Mouse (Mus musculus) A20 (cell line): ENCODE data around the gene Fermt3.

Experiments used
- DNase-seq: peaks from one replicate; pipeline ENCODE4 v3.0.0-alpha.2; 2011; ENCODE audit warnings: low read depth, low spot score

The Fermt3 gene

DNA sequence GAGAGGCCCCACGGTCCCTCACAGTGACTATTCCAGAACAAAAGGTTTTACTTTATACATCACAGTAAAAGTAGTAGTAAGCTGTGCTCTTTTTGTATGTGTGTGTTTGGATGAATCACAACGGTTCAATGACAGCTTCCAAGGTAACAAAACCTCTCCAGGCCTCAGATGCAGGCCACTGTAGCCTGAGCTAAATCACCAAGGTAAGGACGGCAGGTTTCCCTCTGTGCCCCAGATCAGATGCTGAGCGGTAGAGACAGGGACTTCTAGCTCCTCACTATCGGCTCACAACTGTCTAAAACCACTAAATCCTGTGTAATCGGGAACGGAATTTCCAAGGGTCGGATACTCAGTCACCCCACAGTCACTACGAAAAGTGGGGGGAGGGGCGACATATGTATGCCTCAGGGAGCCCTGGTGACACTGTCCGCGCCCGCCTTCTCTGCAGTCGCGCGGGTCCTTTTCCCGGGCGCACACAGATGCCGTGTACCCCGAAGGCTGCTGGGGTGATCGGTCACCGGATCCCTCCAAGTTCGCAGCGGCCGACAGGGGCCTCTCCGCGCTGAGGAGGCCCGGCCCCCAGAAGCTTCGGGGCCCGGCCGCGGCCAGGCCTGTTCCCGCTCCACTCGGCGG, 19.9 kb upstream of the Fermt3 start:
- peak; percentile 62 for DNase-seq

DNA sequence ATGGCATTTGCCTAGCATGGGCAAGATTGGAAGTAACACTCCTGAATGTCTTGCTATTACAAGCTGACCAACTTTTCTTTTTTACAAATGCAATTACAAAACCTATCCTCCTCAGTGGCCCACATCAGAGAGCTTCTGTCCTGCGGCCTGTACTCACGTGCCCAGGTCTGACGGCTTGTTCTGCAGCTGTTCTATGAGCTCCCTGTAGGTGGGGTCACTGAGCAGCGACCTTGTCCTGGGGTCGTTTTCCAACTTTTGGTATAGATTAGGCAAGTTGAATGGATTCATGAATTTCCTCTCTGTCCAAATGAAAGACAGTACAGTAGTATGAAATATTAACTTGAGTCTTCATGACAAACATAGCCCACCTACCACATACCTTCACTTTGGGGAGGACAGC, 14.7 kb upstream of the Fermt3 start:
- DNase-seq = no peak

DNA sequence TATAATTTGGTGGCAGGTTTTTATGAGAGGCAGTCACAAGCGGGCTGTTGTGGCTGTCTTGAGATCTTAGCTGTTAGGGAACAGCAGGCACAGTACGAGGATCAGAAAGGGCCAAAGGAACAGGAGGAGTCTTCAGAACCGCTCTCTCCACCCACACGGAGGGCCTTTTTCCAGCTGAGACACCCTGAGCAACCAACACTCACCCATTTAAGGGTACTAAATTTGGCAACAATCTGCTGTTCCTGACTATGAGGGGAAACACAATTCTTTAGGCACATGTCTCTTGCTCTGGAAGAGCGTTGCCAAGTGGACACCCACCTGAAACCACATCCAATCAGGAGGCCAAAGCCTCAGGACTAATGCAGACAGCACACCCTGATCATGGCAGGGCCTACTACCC, 10.3 kb upstream of the Fermt3 start:
- DNase-seq = no peak

DNA sequence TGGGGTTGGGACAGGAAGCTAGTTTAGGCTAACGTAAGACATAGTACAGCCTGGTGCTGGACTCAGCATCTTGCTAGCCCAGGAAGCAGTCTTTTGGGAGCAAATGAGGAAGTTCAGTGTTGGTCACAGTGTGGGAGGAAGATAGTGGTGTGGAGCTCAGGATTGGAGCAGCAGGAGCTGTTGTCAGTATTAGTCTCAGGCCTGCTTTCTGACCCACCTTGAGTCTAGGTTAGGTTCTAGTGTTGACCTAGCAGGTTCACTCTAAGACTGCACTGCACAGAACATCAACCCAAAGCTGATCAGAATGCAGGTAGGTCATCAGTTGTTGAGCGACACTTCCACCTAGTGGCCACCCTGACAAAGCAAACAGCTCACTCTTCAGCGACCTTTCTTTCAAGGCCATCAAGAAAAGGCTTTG, 964 bp upstream of the Fermt3 start:
- peak; percentile 80 for DNase-seq

DNA sequence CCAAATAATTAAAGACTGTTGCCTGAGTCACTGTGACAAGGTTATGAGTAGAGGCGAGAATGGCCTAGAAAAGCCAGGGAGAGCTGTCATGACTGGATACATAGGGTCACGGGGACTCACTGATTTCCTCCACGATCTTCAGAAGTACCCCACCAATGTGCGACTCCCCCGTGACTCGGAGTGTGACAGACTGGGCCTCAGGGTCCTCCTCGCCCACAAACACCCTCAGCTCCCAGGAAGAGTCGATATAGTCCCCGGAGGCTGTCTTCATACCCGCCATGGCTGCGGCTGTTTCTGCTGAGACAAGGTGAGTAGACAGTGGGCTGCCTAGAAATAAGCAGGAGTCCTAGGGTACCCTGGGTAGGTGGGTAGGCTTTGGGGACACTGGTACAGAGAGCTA, 723 bp downstream of the Fermt3 start:
- DNase-seq = no peak

DNA sequence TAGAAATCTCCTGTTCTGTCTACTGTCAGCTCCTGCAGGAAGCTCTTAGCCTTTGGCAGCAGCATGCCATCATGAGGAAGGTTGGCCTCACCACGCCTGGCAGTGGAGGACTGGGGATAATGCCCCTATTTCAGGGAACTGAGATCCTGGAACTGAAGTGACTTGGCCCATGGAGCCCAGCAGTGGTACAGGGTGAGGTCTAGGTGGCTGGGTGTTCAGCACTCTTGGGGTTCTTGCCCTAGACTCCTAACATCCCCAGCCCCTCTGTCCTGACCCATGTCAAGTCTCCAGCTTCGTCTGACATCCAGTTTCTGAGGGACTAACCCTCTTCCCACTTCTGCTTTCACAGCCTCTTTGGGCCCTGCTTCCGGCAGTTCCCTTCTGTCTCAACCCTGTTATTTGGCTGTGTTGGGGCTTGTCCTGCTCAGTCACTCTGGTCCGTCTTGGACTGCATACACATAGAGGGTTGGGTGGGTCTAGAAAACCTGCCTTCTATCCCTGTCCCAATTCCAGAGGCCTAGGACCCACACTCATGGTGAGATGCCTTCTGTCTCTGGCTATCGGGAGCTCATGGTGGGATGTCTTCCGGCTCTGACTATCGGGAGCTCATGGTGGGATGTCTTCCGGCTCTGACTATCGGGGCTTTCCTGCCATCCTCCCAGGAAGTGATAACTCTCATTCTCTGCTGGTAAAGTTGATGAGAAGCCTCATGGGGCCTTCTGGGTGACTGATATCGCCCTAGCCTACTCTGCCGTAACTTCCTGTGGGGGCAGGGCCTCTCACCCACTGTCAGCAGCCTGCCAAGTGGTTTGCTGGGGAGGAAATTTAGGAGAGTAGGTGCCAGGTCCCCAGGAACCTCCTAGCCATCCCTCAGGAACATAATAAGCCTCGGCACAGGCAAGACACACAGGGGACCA, 1.5 kb downstream of the Fermt3 start:
- DNase-seq = peak; percentile 88

DNA sequence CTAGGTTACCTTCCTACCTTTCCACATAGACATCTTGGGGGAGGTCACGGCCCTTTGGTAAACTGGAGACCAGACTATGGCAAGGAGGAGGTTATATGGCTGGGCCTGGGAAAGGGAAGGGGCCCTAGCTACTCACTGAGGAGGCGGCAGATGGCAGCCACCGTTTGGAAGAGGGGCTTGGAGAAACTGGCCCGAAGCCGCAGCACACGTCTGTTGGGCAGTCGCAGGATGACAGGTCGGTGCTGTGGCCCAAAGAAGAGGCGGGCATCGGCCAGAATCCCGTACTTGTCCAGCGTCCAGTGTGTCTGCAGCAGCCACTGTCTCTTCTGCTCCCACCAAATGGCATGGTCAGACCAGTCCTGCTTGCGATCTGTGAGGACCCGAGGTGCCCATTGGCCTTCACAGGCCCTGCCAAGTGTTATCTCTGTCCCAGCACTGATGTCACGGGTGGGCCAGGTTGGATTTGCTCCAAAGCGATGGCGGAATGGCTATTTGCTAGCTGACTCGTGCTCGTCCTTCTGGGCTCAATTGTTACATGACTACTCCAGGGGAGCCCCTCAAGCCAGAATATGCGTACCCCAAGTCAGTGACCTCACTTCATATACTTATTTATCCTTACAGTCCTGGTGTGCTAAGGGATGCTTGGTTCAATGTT, 4.7 kb downstream of the Fermt3 start:
- DNase-seq = no peak

DNA sequence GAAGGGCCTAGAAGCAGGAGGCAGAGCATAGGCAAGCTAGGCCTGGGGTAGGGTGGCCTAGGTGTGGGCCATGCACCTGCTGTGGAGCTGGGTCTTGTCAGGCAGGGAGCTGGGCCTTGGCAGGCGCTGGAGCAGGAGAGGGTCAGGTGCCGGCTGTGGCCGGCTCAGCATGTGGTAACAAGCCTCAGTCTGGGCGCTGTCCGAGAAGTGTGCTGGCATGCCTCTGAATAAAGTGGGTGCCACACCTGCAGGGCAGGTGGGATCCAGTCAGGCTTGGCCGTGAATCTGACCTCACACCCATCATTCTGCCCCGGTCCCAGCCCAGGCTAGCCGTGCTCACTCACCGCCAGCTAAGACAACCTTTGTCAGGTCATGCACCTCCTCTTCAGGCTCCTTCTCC, 5.3 kb downstream of the Fermt3 start:
- no peak for DNase-seq

DNA sequence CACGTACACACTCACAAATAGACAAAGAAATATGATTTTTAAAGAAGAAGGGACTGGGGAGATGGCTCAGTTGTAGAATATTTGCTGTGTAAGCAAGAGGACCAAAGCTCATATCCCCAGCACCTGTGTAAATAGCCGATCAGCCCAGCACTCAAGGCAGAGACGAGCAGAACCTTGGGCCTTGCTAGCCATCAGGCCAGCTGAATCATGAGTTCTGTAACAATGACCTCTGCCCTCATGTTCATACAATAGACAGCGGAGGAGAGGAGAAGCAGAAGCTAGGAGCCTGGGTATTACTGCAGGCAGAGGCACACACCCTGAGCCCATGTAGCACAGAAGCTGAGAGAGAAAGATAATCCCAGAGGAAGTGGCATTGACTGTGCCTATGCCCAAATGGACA, 6.8 kb downstream of the Fermt3 start:
- DNase-seq = no peak

DNA sequence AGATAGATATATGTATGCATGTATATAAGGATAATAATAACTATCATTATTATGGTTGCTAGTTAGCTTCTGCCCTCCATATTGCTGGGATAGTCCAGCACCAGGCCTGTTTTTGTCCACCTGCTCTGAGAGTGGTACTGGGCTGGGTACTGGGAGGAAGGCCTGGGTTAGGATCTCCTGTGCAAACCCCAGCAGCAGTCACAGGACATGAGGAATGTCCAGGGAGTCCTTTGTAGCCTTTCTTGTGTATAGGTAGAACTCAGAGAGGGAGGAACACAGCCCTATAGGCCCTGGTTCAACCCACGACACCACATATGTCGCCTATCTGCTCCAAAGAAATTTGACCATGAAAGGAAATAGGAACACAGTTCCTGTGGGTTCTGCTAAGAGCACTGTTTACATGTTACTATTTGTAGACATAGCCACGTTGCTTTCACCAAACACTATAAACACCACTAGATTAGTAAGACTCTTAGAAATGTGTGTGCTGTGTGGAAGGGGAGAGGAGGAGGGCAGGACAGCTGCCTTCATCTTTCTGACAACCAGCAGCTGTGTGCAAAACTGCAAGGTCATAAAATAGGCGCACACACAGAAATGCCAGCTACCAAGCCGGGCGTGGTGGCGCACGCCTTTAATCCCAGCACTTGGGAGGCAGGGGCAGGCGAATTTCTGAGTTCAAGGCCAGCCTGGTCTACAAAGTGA, 12.2 kb downstream of the Fermt3 start:
- DNase-seq = no peak

DNA sequence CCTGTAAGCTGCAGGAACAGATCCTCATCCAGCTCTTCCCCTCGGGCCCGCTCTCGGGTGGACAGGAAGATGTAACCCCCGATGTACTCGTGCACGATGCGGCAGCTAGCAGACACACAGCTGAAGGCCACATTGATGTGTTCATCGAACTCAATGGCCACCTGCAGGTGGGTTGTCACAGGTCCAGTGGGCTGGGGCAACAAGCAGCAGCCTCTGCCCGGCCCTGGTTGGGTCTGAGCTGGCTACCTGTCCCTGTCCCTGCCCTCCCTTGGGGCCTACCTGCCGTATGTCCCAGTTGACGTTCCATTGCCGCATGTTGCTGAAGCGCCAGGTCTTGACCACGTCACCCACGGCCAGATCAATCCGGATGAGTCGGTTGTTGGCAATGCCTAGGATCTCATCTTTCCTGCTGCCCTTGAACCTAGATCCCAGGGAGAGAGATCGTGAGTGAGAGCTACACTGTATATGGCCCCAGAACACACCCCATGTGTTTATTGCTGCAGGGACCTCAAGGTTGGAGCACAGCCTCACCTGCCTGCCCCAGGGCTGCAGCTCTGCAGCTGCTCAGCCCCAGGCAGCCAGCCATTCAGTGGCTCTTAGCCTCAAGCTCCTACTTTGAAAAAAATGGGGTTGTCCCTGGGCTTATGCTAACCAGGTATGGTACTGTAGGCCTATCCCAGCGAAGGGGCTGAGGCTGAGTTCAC, 19.8 kb downstream of the Fermt3 start:
- DNase-seq = no peak

DNA sequence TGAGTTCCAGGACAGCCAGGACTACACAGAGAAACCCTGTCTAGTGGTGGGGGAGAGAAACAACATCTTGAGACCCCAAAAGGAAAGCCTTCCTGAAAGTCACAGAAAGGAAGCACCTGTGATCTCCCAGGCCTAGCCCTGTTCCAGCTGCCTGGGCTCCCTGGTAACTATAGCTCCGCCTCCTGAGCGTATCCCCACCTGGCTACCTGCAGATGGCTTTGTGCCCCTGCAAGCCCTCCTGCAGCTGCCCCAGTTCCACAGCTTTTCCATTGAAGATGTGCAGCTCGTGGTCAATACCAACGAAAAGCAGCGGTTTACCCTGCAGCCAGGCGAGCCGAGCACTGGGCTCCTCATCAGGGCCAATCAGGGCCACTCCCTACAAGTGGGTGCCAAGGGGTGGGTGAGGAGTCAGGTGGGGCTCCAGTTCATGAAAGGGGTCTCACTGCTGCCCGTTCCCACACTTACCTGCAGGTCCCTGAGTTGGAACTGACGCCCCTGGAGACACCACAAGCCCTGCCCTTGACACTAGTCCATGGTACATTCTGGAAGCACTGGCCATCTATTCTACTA, 21.5 kb downstream of the Fermt3 start:
- DNase-seq = no peak

DNA sequence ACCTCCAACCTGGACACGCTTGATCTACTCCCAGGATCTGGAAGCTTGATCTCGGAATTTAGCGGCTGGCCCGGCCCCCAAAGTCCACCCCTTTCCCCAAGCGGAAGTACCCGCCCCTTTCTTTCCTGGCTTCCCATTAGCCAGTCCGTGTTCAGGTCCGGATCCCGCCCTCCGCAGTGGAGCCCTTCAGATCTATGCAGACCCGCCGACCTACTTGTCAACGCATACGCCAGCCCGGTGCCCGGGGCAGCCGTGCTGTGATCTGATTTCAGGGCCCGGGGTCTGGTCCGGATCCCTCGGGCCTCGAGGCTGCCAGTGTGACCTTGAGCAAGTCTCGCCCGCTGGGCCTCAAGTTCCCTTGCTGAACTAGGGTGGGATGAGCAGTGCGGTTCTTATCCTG, 23.3 kb downstream of the Fermt3 start, which contains the start of the genes Nudt22 and Trpt1:
Gene Nudt22 (minus strand): TSS at position 112 of the 400 bp plus-strand sequence.
Gene Trpt1 (plus strand): TSS at position 126 of the 400 bp plus-strand sequence.
- peak; percentile 82 for DNase-seq

DNA sequence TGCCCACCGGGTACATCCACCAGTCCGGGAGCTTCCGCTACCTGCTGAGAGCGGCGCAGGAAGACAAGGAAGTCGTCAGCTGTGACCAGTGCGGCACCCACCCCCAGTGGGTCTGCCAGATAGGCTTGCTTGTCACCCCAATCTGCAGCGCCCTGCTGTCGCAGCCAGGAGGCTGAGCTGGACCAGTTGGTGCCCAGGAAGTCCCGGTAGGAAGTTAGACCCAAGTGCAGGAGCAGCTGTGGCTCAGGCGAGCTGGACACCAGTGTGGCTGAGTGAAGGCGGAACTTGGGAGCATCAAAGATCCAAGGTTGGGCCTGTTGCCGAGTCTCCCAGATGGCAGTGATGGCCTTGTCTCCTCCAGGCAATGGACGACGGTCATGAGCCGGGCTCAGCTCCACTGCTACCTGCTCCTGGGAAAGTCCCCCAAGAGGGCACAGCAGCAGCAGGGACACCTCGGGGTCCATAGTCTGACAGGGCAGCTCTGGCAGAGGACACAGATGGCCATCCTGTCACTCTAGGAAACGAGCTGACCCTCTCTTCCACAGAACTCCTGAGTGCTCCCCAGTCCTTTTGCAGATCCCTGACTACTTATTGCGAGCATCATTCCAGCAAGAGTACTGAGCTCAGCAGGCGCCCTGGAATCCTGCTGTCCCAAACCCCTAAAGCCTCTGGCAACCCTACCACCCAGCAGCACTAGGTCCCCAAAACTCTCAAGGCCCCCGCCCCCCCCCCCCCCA, 23.8 kb downstream of the Fermt3 start:
- no peak for DNase-seq

DNA sequence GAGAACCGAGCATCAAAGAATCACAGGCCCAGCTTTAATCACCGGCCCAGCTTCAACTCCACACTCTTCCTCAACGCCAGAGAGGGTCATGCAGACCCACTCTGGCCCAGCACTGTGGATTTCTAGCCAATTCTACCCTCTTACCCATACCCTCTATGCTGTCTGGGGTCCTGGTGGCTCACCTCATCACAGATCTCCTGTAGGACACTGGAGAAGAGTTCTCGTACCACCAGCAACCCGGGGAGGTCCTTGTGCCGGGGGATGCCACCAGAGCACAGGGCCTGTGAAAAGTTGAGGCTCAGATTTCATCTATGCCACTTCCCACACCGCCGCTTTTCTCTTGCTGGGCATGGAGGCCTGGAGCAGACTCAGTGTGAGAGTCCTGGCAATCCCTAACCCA, 24.8 kb downstream of the Fermt3 start:
- DNase-seq = no peak

DNA sequence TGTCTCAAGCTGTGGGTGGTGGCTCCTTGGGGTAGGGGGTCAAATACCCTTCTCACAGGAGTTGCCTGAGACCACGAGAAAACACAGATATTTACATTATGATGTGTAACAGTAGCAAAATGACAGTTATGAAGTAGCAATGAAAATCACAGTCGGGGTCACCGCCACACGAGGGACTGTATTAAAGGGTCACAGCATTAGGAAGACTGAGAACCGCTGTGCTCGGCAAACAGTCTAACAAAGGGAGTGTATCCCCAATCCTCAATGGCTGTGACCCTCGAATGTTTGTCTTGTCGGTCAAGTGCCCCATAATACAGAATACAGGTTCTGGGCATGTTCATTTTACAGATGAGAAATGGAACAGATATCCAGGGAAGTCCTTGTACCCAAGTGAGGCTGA, 25.3 kb downstream of the Fermt3 start:
- no peak for DNase-seq

DNA sequence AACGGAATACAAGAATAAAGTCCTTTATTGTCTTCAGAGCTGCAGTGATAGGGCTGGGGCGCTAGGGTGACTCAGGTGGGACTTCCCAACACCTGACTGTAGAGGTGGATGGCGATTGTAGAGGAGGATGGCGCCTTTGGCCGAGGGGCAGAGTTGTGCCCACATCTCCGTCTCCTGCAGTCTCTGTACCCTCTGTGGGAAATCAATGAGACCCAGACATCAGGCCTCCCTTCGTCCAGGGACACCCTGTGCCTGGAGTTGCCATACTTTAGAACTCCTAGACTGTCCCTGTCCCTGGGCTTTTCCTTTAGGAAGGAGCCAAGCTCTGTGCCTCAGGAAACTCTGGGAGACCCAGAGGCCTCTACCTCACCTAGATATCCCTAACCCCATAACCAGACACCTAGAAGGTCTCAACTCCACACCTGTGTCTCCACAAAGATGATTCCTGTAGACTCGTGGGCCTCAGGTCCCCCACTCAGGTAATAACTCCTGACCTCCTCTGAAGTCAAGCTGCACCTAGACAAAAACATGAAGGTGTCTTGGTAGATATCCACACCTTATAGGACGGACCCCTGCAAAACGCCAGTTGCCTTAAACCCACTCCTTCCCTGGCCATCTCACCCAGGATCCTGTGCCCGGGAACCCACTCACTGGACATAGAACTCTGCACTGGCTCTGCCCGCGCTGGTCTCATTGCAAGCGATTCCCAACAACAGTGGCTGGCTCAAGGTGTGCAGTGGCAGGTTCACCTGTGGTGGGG, 26.1 kb downstream of the Fermt3 start:
- DNase-seq = no peak

DNA sequence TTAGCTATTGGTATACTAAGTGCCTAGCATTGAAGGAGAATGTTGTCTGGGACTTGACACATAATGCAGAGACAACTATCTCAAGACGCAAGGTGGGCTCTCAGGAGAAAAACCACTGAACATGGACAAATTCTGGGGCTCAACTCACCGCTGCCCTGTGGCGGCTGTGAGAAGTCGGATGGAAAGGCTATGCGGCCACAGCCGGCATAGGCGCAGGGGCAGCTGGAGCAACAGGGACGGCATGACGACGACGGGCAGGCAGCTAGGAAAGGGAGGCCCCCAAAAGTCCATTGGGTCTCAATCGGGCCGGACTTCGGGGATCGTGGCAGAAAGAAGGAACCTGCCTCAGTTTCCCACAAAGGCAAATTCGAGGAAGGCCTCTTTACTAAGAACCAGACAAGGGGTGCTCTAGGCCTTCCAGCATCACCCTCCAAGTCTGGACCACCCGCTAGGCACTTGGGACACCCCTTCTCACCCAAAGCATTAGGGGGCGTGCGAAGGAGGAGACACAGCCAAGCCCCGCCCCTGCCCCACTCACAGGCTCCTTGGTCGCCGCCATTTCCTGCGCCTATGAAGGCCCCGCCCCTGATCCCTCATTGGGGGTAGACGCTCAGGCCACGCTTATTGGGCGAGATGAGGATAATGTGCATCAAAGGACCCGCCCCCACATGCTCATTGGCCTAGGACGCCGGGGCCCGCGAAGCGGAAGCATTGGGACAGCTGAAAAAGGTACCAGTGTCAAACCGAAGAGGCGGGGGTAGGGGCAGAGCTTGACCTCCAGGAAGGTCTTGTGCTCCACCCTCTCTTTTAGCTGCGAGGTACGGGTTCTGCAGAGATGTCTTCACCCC, 27.0 kb downstream of the Fermt3 start, which contains the start of gene Dnajc4:
Gene Dnajc4 (minus strand): TSS at position 562 of the 848 bp plus-strand sequence.
- DNase-seq = peak; percentile 100
